Mouse (Mus musculus) cerebellum, adult 2 months (tissue): ENCODE data around the gene Atp11a.

Experiments used
- CTCF ChIP-seq: fragments of 200-500 bp; IDR thresholded peaks from 2 replicates; pipeline ENCODE4 v1.5.1; 2011; ENCODE audit warnings: low read depth, mild to moderate bottlenecking, control low read depth, low read length, moderate library complexity, borderline replicate concordance; ENCODE audit not compliant: insufficient read depth
- POLR2A ChIP-seq: fragments of 200-500 bp; IDR thresholded peaks from 2 replicates; pipeline ENCODE4 v1.6.1; 2011; ENCODE audit warnings: low read length, control low read depth, borderline replicate concordance; ENCODE audit not compliant: insufficient read depth

GRCm38 (mm10) chr8:12897815-12898214 is 141.0 kb downstream of the Atp11a start:
- TF ChIP-seq CTCF (no peak), POLR2A (no peak)
